Mouse (Mus musculus) kidney, postnatal 4 days (tissue): ENCODE measurements around the gene Cdk14.

Experiments
- DNase-seq, 2 experiments: peaks; one replicate each; pipeline ENCODE4 v3.0.0; 2021; ENCODE audit warnings: mixed read lengths in 2 of 2

Cdk14 gene

DNA sequence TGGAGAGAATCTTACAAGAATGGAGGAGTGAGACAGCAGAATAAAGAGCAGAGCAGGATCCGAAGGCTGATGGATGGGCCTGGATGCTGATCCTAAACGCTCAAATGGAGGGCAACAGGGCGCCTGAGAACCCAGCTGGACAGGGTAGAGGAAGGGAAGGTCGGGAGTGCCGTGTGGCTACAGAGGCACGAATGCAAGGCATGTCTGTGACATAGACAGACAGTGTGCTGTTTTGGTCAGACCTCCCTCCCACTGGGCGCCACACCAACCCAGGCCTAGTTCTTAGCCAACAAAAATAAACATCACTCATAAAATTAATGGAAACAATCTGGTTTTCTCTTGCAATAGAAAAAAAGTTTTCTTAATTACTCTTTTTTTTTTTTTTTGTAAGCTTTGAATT is 594.2 kb downstream of the Cdk14 start:
- DNase-seq: peak; percentile 71 to 78

DNA sequence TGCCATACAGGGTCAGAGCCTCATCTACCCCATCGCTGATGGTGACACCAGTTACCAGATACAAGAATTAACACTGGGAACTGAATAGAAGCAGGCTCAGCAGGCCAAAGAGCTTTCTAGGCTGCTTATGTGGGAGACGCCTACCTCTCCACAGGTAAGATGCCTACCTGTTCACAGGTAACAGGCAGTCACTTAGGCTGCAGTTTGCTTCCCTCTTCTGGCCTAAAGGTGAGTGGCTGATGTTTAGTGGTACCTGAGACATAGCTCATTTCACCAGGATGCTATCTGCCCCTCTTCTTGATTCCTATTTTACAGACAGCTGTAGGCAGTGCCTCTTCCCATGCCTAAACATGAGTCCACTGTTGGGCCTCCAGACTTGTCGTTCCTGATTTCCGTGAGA is 595.0 kb downstream of the Cdk14 start:
- no peak for DNase-seq

DNA sequence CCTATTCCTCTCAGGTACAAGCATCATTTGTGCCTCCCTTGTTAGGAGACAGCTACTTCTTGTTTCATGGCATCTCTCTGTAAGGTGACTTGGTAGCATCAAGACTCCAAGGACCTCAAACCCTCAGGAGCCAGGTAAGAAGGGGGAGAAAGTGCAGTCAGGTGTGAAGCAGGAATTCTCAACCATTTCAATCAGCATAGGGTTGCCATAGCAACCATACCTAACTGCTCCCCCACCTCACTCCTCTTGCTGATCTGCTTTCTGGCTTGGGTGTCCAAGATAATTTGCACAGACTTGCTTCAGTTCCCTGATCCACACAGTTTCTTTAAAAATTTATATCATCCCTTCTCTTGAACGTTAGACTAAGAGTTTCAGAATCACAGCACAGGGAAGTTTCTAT is 595.9 kb downstream of the Cdk14 start:
- DNase-seq: no peak

DNA sequence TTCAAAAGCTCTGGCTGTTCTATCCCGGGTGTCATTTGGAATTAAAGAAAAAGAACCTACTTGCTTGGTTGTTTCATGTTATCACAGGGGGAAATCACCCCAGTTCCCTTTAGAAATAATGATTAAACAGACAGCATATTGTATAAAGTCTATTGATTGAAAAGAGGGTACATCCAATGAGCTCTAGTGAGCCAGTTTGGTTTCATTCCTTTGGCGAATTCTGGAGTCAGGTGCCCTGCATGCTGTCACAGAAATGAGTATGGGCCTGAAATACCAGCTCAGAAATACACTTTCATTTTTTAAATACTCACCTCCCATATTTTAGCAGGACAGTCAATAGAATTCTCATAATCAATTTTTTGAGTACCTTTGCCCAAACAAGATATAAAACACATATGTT is 598.1 kb downstream of the Cdk14 start:
- no peak for DNase-seq

DNA sequence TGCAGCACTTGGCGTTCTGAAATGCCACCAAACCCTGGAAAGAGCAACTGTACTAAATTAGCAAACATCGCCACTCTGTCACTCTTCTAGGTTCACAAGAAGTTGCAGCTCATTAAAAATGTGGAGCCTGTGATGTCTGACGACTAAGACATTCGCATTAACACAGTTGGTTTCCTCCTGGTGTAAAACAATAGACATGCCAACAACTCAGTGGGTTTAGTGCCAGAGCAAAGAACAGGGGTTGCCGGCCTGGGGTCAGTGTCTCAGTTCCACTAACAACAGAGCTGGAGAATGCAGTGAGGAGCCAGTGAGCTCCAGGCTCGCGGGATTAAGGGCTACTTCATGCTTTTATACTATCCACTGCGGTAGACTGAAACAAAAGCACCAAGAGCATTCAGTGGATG is 598.7 kb downstream of the Cdk14 start:
- peak in 1 of 2 experiments; percentile 26 for DNase-seq

DNA sequence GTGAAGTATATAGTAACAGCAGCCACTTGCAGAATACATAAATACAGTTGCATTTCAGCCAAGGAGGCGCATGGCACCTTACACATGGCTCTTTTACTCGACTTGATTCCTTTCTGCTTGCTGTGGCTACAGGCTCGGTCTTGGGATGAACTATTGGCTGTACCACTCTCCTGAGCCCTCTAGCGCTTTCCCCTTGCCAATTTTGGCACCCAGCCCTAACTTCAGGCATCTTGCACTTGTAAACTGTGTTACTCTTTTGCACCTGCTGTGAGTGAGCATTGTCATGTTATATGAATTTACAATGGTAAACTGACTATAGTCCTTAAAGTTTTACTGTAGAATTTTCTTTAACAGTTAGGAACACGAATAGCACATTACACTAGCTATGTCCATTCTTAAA is 603.1 kb downstream of the Cdk14 start:
- DNase-seq: no peak

DNA sequence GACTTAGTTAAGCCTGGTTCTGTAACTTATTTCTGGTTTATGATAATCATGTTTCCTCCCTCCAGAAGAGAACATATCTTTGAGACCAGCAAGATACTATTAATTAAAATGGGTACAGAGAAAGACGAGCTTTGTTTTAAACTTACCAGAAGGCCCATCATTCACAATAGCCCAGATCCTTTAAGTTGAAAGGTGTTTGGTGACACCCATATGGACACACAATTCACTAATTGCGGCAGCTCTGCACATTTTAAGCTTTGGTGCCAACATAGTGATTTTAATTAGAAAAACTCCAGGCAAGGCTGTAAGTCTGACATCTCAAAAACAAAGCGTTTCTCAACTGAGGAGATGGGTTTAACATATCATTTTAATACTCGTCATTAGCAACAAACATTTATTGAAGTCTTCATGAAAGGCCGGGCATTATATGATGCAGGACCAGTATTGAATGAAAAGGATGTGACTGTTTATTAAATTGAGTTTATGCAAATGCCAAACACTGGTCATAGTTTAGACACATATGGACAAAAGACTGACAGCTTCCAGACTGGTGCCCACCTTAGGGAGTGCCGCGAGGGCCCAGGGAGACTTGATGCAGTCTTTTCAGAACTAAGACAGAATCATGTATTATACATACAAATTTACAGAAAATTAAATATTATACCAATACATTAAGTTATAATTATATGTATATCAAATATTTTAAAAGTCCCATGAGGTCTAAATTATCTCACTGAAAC is 605.5 kb downstream of the Cdk14 start:
- DNase-seq: no peak

DNA sequence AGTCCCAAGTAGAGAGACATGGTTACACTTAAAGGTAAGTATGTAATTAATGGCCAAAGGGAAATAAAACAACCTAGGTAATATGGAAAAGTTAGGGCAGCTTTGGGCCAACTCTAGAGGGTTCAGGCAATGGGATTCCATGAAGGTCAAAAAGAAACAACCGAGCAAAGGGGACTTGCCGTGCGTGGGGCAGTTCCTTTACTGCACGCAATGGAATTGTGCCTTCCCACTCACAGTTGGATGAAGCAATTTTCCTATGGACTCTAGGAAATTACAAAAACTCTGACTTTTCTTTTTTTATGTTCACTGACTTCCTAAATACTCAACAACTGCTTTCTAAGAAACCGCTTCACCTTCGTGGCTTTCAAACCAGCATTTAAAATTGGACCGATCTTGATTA is 606.8 kb downstream of the Cdk14 start:
- DNase-seq: no peak

DNA sequence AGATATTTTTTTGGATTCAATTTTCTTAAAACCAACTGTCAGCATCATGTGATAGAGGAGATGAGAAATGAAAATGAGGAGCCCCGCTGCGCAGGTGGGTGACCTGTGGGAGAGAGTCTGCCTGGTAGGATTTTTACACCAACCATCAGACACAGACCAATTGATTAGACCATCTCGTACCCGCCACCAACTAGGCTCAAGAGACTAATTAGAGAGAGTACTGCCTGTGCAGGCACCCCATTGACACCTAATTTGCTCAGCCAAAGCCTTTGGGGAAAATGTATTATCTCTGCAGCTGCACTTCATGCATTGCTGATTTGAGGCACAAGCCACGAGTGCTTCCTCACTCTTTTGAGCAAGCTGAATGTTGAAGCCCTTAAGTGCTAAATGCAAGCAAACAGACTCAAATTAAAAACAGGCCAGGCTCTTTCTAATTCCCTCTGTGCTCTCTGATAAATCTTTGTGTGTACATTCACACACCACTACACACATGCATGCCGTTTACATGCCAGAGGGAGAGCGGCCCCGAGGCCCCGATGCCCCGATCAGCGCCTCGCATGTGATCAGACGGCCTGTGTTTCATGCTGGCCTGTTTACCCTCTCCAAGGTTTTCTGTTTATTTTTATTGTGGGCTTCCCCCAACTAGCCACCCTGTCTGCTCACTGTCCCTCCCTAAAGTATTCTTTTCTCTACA is 607.9 kb downstream of the Cdk14 start:
- DNase-seq: no peak

DNA sequence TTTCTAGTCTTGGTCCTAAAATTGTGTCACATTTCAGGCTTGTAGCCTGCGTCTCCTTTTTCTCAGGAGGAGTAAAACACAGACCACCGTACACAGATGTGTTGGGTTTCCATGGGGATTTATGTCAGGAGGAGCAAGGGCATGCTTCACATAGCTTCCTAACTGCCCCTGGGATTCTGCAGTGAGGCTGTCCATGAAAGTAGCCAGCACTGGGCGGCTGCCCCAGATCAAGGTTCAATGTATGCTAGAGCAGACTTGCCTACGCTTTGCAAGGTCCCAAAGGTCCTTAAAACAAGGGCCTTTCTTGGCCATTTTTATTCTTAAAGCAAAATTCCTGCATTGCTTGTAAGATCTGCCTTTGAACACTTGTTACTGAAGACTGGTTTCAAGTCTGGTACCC is 614.9 kb downstream of the Cdk14 start:
- DNase-seq: peak in 1 of 2 experiments; percentile 44

DNA sequence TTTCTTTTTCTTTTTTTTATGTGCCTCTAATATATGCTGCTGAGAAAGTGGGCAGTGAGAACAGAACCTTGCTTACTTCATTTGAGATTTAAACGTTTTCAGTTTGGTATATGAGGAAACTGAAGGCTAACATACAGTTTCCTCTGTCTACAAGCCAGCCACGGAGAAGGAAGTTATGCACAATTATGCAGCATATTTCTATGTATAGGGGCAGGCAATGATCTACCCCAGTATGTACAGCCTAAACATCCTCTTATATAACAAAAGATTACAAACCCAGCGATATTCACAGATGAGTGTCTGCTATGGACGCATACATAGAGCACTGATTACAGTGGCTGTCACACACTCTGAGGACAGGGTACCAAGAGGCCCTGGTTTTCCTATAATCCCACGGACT is 616.4 kb downstream of the Cdk14 start:
- no peak for DNase-seq

DNA sequence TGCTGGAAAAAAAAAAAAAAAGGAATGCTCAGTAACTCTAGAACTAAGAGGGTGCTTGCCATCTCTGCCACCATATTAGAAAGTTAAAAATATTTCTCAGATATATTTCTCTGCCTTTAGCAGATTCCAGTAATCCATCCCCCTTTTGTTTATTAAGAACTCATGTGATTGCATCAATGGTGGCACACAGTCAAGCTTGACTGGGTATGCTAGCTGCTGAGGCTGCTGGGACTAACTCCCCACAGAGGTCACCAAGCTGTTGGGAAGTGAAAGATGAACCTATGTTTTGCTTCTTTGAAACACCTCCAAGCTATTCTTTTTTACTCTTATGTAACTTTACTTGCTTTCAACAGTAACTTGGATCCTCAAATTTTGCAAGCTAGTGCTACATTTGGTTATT is 618.1 kb downstream of the Cdk14 start:
- DNase-seq: no peak

DNA sequence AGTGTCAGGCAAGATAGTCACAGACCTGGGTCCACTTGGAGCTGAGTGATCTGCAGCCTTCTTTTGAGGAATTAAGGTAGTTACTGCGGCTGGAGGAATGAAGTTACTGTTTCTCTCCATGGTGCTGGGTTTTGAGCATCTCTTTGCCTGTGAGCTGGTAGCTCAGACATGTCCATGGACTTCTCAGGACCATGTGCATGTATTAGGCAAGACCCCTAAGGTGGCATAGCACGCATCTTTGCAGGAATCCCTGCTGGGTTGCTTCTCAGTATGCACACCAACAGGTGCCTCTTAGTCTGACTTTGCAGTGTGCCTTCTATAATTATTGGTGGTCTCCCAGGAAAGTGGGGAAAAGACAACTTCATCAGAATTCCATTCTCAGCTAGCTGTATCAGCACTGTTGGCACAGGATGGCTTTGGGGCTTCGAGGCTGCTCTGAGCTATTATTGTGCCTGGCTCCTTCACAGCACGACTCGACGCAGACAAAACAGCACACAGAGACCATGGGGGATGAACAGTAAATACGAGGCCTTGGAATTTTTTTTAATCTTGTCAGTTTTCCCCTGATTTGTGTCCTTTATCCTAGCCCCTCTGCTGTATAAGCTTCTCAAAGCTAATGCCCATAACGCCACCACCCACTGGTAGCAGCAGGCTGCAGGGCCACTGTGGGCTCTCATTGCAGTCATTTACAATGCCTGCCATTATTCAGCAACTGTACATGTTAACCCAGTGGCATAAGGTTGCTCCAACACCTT is 618.8 kb downstream of the Cdk14 start:
- DNase-seq: no peak

DNA sequence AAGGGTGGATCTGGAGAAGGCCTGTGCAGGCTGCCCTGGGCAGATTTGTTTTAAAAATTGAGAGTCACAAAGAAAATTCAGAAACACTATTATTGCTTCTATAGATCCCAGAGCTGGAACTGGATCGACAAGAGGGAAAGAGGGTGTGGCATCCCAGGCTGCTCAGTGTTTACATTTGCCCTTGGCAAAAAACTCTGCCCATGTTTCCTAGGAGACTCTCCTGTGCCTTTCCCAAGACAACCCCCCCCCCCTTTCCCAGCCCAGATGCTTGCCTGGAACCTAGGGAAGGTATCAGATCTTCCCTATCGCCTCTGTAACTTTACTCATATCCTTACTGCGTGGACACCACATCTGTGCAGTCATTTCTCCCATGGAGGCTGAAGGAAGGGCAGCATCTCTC is 628.9 kb downstream of the Cdk14 start:
- no peak for DNase-seq

DNA sequence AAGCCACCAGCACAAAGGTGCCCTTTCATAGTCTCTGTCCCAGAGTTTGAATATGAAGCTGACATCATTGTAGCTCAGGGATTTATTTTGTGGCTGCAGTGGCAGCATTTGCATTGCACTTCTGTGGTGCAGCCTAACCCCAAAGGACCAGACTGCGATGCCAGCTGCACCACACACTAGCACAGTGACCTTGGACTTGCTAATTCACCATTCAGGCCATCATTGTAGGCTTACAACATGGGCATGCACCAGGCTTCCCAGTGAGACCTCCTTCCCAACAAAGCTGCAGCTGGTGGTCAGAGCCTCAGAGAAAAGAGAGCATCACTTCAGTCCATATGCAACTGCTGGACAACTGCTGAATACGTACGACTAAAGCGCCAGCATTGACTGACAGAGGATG is 629.8 kb downstream of the Cdk14 start:
- no peak for DNase-seq

DNA sequence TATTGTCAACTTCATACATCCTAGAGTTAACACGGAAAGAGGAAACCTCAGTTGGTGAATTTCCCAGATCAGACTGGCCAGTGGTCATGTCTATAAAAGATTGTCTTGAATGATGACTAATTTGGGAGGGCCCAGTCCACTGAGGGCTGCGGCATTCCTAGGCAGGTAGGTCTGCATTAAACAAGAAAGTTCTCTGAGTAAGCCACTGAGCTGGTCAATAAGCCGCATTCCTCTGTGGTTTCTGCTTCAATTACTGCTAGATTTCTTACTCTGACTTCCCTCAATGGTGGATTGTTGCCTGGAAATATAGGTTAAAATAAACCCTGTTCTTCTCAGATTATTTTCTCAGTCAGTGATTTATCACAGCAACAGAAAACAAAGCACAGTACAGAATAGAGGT is 631.6 kb downstream of the Cdk14 start:
- no peak for DNase-seq

DNA sequence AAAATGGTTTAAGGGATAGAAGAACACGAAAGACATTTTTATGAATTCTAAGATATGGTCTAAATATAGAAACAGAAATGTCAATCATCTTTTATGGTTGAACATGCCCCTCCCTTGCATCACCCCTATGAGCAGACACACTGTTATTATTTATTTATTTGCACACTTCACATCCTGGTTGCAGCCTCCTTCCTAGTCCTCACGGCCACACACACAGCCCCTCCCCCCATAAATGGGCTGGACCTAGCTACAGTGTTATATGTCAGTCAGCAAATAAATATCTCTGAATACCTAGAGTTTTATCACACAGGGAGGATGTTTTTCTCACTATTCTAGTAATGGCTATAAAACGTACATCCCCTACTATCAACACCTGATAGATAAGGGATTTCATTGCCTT is 633.3 kb downstream of the Cdk14 start:
- no peak for DNase-seq

DNA sequence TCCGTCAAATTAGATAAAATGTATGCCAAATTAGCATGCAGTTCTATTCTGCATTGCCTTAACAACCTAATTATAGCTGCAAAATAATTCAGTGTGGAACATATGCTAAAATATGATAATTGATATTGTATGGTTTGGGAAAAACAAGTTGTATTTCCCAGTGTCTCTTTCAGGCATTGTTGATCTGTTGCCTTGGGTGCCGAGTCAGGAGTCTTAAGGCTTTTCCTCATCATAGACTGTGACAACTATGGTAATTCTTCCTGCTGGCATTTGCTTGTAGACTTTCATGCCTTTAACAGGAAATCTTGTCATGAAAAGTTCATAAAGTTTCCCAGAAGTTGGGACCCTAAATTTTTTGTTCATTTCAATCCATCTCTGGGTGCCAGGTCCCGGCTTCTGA is 641.8 kb downstream of the Cdk14 start:
- DNase-seq: no peak

DNA sequence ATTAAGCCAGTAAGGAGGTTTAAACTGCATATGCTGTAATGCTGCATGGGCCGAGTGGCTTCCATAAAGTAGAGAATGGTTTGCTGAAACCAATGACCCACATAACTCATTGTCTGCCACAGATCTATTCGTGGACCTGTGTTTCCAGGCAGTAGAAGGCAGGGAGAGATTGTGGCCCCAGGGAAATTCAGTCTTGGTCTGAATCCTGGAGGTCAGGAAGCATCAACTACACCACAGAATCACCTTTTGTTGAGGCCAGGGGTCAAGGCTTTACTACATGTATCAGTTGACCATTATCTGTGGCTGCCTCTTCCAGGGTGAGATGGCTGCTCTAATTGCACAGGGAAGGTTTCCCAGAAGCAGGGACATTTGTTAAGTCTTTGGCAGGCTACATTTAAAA is 643.6 kb downstream of the Cdk14 start:
- no peak for DNase-seq

DNA sequence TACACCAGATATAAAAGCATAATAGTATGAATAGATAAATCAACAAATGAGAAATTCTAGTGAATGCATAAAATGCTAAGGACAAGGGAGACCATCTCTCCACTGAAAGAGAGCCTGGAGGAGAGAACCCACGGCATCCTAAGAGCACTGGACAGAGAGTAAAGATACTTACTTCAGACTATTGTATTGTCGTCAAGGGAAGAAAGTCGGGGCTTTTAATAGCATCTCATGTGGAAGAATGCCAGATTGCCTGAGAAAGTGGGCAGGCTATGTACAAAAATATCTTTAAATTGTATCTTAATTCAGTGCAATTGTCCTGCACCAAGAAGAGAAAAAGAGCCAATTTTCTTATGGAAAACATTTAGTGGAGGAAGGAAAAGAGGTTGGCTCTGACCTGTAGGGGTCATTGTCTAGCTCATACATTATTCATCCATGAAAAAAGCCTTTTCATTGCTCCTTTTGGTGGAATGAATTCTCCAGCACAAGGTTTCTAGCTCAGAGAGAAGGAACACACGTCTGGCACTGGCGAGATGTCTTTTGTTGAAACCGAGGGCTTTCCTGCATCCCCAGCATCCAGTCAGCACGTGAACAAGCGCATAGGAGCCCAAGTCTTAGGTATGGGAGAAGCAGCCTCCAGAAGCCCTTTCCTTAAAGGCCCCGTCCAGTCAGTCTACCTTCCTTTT is 646.9 kb downstream of the Cdk14 start:
- no peak for DNase-seq

DNA sequence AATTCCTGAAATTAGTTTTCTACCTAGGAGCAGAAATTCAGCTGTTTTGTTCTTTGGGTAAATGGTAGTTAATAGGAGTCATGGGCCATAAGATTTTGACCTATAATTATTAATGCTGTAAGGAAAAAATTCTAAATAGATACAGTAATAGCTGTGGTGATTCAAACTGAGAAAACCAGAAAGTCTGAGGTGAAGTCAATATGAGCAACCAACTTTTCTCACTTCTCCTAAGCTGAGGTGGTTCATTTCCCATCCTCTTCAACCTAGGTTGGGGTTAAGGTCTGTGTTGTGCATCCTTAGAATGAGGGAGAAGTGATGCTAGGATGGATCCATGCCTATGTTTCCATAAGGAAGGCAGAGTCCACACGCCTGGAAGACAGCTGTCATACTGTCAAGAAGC is 649.5 kb downstream of the Cdk14 start:
- DNase-seq: no peak

DNA sequence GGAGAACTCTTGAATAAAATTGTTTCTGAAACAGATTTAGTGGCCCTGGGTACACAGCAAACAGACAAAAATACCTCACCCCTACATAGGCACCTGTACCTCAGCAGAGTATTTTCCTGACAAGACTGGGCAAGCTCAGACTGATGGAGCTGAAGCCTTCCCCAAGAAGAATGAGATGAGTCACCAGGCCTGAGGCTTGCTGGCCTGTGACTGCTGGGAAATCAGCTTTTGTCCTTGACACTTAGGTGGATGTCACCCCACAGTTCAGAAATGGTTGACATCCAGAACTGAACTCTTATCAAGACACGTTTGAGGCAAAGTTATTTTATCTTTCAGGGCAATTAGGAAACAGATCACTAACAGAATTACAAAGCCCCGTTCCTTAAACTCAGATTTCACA is 652.2 kb downstream of the Cdk14 start:
- DNase-seq: no peak

DNA sequence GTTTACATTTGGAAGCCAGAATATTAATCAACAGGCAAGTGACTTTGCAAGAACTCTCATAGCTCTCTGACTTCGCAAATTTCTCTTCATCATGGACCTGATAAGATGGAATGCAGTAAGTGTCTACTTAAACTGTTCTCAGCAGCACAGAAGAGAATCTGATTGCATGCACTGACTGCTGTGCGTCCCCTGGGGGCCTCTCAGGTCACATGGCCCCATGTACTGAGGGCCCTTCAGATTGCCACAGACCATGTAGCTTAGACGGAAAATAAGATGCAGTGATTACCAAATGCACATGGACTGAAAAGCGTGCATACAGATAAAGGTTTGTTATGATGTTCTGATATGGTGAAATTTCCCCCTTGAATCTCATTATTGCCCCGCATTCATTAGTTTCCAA is 653.4 kb downstream of the Cdk14 start:
- no peak for DNase-seq

DNA sequence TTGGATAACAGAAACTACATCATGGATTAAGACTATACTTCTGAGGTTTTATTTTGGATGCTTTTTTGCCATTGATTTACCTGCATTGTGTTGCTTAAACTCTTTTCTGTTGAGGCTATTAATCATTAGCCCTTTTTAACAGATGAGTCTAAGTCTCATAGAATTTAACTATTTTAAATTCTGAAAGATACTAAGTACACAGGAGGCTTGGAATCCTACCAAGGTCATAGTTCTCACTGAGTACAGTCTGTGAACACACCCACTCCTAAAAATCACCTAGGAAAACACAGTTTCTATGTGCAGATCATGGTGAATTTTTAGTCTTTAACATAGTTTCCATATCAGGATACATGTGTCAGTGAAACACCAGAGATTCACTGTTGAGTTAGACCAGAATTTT is 658.2 kb downstream of the Cdk14 start:
- DNase-seq: no peak
